Mouse (Mus musculus): Measurements from ENCODE around the gene Zc3h10. TPM values are rescaled to one million over a fixed set of nuclear protein-coding genes. Genes with fewer than 3 reads are reported as not detected.
"Not testable (repeated sequence)": the region's sequence is repeated elsewhere in the genome, so short reads cannot be mapped to it uniquely, and the experiment has no call there.

Zc3h10 gene
- polyA plus RNA-seq, 1 experiment from 2014 or later = 16.9 TPM

DNA sequence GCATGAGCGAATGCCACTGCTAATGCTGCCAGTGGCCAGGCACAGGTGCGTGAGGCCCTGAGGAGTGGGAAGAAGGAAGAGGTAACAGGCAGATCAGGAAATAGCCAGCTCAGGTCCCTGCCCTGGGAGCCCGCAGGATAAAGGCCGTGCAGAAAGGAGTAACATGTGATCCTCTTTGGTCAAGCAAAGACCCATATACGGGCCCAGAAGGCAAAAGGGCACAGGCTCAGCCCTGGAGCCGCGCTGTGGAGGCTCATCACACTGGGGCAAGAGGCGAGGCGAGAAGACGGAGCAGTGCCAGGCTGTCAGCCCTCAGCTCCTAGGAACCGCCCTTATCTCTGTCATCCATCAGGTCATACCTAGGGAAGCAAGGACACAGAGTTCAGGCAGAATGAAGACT, 37.3 kb downstream of the Zc3h10 start:
- WGBS = 85% methylated on average over 11 of the region's 11 CpGs
- ATAC-seq (replicated peaks; ENCODE audit: low FRiP score, low read depth) = no peak

DNA sequence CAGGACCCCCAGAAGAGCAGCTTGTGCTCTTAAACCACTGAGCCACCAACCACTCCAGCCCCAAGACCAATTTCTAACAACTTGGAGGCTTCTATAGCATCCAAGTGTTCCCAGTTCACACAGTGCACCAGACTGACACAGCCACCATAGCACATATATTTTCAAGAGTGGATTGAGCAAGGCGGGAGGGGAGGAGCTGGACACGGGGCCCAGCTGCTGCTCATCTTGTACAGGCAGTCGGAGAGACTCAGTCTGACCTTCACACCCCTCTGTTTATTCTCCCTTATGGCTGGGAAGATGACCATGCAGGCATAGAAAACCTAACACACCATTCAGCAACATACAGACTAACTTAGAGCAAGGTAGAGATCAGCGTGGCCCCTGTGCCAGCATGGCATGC, 37.7 kb downstream of the Zc3h10 start:
- Histone ChIP-seq H3K9ac (ENCODE audit: low read depth, low read length) (no peak overlapping the region), H3K4me3 (replicated peaks; ENCODE audit: low read depth, low read length) (no peak overlapping the region), H3K4me2 (ENCODE audit: low read length) (no peak overlapping the region), H3K4me1 (replicated peaks; ENCODE audit: insufficient read depth, low read length) (0 out of 2 replicates have a peak, but pooled peaks cover 5% of the 10 kb centered on the region), H3K27me3 (ENCODE audit: insufficient read depth, low read length) (no peaks in the 10 kb centered on the region), H3K9me3 (replicated peaks; ENCODE audit: low read length) (no peaks in the 10 kb centered on the region), H3K36me3 (ENCODE audit: insufficient read depth, low read length) (peaks cover 9% of the 10 kb centered on the region; the same call in 1 of the 2 replicates), H3K27ac (no peak overlapping the region)
- peak; percentile 52 for DNase-seq (ENCODE audit: low spot score)
- TF ChIP-seq CTCF (IDR thresholded peaks at IDR 0.05; ENCODE audit: low read depth) = no peak
- ATAC-seq (replicated peaks; ENCODE audit: low FRiP score, low read depth) = no peak
- WGBS = 66% methylated on average over 4 of the region's 4 CpGs

More for the DNA sequence above, 37.3 kb downstream of the Zc3h10 start:
- Histone ChIP-seq H3K4me3 (replicated peaks; ENCODE audit: low read depth, low read length) (no peak overlapping the region), H3K27ac (no peak overlapping the region), H3K9me3 (replicated peaks; ENCODE audit: low read length) (no peaks in the 10 kb centered on the region), H3K9ac (ENCODE audit: low read depth, low read length) (no peak overlapping the region), H3K27me3 (ENCODE audit: insufficient read depth, low read length) (no peaks in the 10 kb centered on the region), H3K4me2 (ENCODE audit: low read length) (no peak overlapping the region), H3K36me3 (ENCODE audit: insufficient read depth, low read length) (peaks cover 9% of the 10 kb centered on the region; the same call in 1 of the 2 replicates), H3K4me1 (replicated peaks; ENCODE audit: insufficient read depth, low read length) (0 out of 2 replicates have a peak, but pooled peaks cover under 1% of the 10 kb centered on the region)
- no peak for DNase-seq (ENCODE audit: low spot score)
- no peak for TF ChIP-seq CTCF (IDR thresholded peaks at IDR 0.05; ENCODE audit: low read depth)

DNA sequence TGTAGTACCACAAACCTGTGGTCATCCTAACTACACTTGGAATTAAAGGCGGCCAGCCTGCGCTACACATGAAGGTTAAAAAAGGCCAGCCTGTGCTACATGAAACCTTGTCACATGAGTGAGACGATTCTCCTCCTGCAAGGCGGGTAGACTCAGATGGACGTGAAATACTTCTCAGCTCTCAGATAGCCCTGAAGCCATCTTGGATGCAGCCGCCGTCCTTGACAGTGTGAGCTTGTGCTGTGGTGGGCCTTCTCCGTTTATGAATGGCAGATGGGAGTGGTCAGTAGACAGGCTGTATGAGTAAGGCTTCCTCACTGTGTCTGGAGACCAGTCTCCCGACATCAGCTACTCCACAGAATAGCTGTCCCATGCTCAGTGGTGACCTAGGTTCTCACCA, 38.4 kb downstream of the Zc3h10 start:
- Histone ChIP-seq H3K4me1 (replicated peaks; ENCODE audit: insufficient read depth, low read length) (0 out of 2 replicates have a peak, but pooled peaks cover 8% of the 10 kb centered on the region), H3K9me3 (replicated peaks; ENCODE audit: low read length) (no peaks in the 10 kb centered on the region), H3K4me2 (ENCODE audit: low read length) (no peak overlapping the region), H3K4me3 (replicated peaks; ENCODE audit: low read depth, low read length) (no peak overlapping the region), H3K27me3 (ENCODE audit: insufficient read depth, low read length) (no peaks in the 10 kb centered on the region), H3K36me3 (ENCODE audit: insufficient read depth, low read length) (peaks cover 9% of the 10 kb centered on the region; the same call in 1 of the 2 replicates), H3K27ac (no peak overlapping the region), H3K9ac (ENCODE audit: low read depth, low read length) (no peak overlapping the region)
- DNase-seq (ENCODE audit: low spot score) (no peak), ATAC-seq (replicated peaks; ENCODE audit: low FRiP score, low read depth) (no peak)
- TF ChIP-seq CTCF (IDR thresholded peaks at IDR 0.05; ENCODE audit: low read depth) = no peak
- 90% methylated on average over 9 of the region's 9 CpGs for WGBS

DNA sequence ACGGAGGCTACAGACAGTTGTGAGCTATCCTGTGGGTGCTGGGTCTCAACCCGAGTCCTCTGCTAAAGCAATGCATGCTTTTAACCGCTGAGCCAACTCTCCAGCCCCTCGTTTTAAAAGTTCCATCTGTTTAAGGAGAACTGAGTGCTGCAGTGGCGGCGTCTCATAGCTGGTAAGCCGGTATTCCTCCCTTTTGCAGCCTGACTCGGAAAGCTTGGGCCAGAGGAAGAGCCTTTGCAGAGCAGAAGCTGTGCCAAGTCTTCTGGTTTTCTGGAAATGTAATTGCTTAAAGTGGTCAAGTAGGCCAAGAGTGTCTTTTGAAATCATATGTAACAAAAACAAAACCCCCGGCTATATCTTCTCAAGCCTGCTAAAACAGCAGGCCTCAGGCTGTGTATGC, 39.3 kb downstream of the Zc3h10 start:
- 69% methylated on average over 9 of the region's 9 CpGs for WGBS
- no peaks in the 10 kb centered on the region for H3K9me3 ChIP-seq (replicated peaks; ENCODE audit: low read length)
- 0 out of 2 replicates have a peak, but pooled peaks cover 8% of the 10 kb centered on the region for H3K4me1 ChIP-seq (replicated peaks; ENCODE audit: insufficient read depth, low read length)
- H3K27me3 ChIP-seq (ENCODE audit: insufficient read depth, low read length) = no peaks in the 10 kb centered on the region
- H3K9ac ChIP-seq (ENCODE audit: low read depth, low read length) = no peak overlapping the region
- H3K4me3 ChIP-seq (replicated peaks; ENCODE audit: low read depth, low read length) = no peak overlapping the region
- no peak overlapping the region for H3K27ac ChIP-seq
- DNase-seq (ENCODE audit: low spot score) (no peak), ATAC-seq (replicated peaks; ENCODE audit: low FRiP score, low read depth) (no peak)
- no peak for TF ChIP-seq CTCF (IDR thresholded peaks at IDR 0.05; ENCODE audit: low read depth)
- no peak overlapping the region for H3K4me2 ChIP-seq (ENCODE audit: low read length)
- peaks cover 7% of the 10 kb centered on the region; the same call in 1 of the 2 replicates for H3K36me3 ChIP-seq (ENCODE audit: insufficient read depth, low read length)

DNA sequence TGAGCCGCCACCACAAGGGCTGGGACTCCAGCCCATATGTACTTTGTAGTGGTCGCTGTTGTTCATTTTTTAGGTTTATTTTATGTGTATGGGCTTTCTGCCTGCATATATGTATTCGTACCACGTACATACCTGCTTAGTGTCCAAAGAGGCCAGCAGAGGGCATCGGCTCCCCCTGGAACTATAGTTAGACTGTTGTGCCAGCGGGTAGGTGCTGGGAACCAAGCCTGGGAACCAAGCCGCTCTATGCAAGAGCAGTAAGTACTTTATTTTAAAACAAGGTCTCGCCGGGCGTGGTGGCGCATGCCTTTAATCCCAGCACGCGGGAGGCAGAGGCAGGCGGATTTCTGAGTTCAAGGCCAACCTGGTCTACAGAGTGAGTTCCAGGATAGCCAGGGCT, 41.6 kb downstream of the Zc3h10 start:
- Histone ChIP-seq H3K9me3 (replicated peaks; ENCODE audit: low read length) (no peaks in the 10 kb centered on the region), H3K9ac (ENCODE audit: low read depth, low read length) (no peak overlapping the region), H3K4me1 (replicated peaks; ENCODE audit: insufficient read depth, low read length) (0 out of 2 replicates have a peak, but pooled peaks cover 8% of the 10 kb centered on the region), H3K27me3 (ENCODE audit: insufficient read depth, low read length) (no peaks in the 10 kb centered on the region), H3K27ac (no peak overlapping the region), H3K36me3 (ENCODE audit: insufficient read depth, low read length) (no peaks in the 10 kb centered on the region), H3K4me2 (ENCODE audit: low read length) (no peak overlapping the region), H3K4me3 (replicated peaks; ENCODE audit: low read depth, low read length) (no peak overlapping the region)
- WGBS = 96% methylated on average over 14 of the region's 14 CpGs
- DNase-seq (ENCODE audit: low spot score) (no peak), ATAC-seq (replicated peaks; ENCODE audit: low FRiP score, low read depth) (no peak)
- TF ChIP-seq CTCF (IDR thresholded peaks at IDR 0.05; ENCODE audit: low read depth) = peak; percentile 25; the same call in 1 of the 2 replicates

DNA sequence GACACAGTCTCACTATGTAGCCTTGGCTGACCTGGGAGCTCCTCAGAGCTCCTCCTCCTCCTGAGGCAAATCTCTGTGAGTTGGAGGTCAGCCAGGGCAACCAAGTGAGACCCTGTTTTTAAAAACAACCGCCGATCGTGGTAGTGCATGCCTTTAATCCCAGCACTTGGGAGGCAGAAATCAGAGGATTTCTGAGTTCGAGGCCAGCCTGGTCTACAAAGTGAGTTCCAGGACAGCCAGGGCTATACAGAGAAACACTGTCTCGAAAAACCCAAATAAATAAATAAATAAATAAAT, 42.3 kb downstream of the Zc3h10 start:
- not testable (repeated sequence) for H3K27me3 ChIP-seq (ENCODE audit: insufficient read depth, low read length); H3K4me3 ChIP-seq (replicated peaks; ENCODE audit: low read depth, low read length); DNase-seq (ENCODE audit: low spot score); H3K9ac ChIP-seq (ENCODE audit: low read depth, low read length); H3K36me3 ChIP-seq (ENCODE audit: insufficient read depth, low read length); H3K4me2 ChIP-seq (ENCODE audit: low read length); H3K4me1 ChIP-seq (replicated peaks; ENCODE audit: insufficient read depth, low read length); H3K27ac ChIP-seq; ATAC-seq (replicated peaks; ENCODE audit: low FRiP score, low read depth); H3K9me3 ChIP-seq (replicated peaks; ENCODE audit: low read length)
- WGBS = 65% methylated on average over 5 of the region's 5 CpGs
